Mouse (Mus musculus) thymus, postnatal 25 days (tissue): Measurements from ENCODE around the gene Slc10a2.
"Not testable (repeated sequence)": the region's sequence is repeated elsewhere in the genome, so short reads cannot be mapped to it uniquely, and the experiment has no call there.

Experiments
- DNase-seq: peaks from one replicate; pipeline ENCODE4 v3.0.0; 2022

Gene Slc10a2

DNA sequence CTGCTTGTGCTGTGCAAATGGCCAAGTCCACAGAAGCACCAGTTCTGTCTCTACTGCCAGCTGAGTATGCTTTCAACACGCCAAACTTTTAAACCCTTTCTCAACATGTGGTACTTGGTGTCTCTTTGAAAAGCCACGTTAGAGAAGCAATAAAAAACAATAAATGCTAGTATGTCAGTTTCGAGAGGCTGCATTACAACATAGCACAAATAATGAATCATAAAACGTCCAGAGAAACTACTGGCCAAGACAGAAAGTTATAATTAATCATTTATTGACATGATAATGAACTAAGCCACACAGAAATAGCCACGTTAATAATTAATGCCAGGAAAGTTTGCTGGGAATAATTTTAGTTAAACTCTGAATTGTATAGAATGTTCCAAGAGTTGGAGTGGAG, at the start of gene Slc10a2:
Gene Slc10a2 (minus strand): TSS at position 166 of the 400 bp plus-strand sequence.
- DNase-seq = no peak

- no peak for DNase-seq
Measured at GRCm38 (mm10) chr8:5129322-5129829, 24.2 kb upstream of the Slc10a2 start.

- DNase-seq = no peak
Measured at GRCm38 (mm10) chr8:5106855-5107254, 1.7 kb upstream of the Slc10a2 start.

DNA sequence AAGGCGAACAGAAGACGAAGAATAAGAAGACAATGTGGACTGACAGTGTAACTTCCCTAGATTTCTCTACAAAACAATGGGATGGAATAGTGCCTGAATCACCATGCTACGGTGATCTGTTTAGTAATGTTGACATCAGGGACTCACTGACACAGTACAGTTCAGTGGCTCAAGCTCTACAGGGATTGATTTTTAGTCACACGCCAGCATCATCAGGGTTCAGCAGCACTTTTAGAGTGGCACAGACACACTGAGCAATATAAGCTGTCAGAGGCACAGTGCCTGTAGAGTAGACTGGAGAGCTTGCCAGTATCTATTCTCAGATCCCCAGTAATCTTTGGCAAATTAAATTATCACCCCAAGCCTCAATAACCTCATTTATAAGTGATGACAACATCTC, 9.8 kb downstream of the Slc10a2 start:
- DNase-seq = no peak

- not testable (repeated sequence) for DNase-seq
Measured at GRCm38 (mm10) chr8:5093991-5094390, 11.2 kb downstream of the Slc10a2 start.

GRCm38 (mm10) chr8:5073654-5074293, 31.4 kb downstream of the Slc10a2 start:
- no peak for DNase-seq

DNA sequence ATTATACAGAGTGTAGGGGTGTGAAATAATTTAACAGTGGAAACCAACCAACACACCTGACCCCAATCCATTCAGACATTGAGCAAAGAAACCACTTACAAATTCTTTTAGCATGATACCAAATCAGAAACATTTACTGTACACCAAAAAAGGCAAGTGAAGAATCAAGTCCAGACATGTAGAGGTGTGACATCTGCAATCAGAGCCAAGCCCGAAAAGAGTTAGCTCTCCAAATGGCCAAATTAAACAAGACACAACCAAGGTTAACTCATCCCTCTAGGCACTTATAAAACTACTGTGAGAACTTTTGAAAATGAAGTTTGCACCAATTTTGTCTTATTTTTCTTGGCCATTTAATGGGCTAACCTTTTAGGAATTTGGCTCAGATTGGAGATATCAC, 46.3 kb downstream of the Slc10a2 start:
- DNase-seq = no peak

DNA sequence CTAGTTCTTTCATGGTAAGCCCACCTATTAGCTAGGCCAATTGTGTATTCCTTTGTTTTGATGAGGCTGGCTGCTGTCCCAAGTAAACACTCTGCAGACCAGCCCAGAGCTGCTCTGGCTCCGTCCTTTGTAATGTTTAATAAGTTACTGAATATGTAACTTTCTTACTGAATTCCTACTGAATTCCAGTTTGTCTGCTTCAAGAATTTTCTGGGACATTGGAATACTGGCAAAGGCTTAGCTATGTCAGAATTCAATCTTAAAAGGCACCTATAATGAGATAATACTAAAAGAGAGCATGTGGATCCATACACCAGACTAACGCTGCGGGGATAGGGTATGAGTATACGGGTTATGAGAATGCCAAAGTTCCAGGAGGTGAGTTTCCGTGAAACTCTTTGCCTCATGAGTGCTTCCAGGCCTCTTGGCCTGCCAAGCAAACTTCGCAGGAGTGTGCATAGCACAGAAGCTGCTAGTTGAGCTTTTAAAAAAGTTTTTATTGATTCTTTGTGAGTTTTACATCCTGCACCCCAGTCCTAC, 60.7 kb downstream of the Slc10a2 start:
- DNase-seq = not testable (repeated sequence)

DNA sequence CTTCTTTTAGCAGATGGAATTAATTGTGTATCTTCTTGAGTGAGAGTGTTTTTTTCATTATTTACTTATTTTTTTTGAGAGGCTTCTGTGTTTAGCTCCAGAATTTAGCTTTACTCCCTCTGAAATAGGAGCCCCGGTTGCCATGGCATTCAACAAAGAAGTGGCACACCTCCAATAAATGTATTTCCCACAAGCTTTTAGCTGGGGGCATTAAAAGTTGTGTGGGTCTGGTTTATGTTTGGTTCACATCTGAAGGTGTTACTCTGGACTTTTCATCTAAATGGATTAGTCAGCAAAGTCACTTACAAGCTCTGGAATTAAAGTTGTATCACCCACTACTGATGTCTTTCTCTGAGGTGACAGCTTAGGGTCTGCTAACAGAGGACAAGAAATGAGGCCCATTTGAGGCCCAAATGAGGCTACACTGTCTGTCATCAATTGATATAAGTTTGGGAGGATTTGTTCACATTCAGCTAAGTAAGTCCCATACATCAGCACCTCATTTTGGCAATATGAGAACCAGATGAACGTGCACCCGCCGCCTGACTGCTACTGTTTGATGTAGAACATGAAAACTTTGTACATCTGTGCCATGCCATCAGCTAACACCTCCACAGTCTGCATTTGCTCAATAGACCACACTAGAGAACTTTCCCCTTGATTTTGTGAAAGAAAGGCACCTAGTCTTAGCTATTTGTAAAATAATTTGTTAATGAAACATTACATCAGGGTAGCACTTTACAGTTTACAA, 66.2 kb downstream of the Slc10a2 start:
- DNase-seq = no peak
